Mouse (Mus musculus) right cerebral cortex, adult 2 months (tissue): ENCODE measurements around the gene Strada.
"Not testable (repeated sequence)": the region's sequence is repeated elsewhere in the genome, so short reads cannot be mapped to it uniquely, and the experiment has no call there.

Experiments
- DNase-seq, 2 experiments: peaks; one replicate each; pipeline ENCODE4 v3.0.0; 2021 to 2022; ENCODE audit warnings: low spot score in 2 of 2

Strada gene

GRCm38 (mm10) chr11:106156257-106156656 lies 45.7 kb downstream of the Strada start:
- DNase-seq = no peak

- DNase-seq = no peak
Measured at GRCm38 (mm10) chr11:106155761-106156160, 46.2 kb downstream of the Strada start.

- DNase-seq = no peak
Measured at GRCm38 (mm10) chr11:106154770-106155169, 47.2 kb downstream of the Strada start.

GRCm38 (mm10) chr11:106154091-106154490 lies 47.9 kb downstream of the Strada start:
- no peak for DNase-seq

- DNase-seq = peak; percentile 68
Measured at GRCm38 (mm10) chr11:106152132-106152531, 49.8 kb downstream of the Strada start.

- DNase-seq = no peak
Measured at GRCm38 (mm10) chr11:106151219-106151618, 50.7 kb downstream of the Strada start.

GRCm38 (mm10) chr11:106134580-106135528 lies 67.1 kb downstream of the Strada start:
- DNase-seq = peak in 1 of 2 experiments; percentile 23

GRCm38 (mm10) chr11:106132516-106132915 lies 69.5 kb downstream of the Strada start:
- DNase-seq = no peak

GRCm38 (mm10) chr11:106129477-106129876 lies 72.5 kb downstream of the Strada start:
- DNase-seq = no peak

GRCm38 (mm10) chr11:106126727-106127373 lies 75.1 kb downstream of the Strada start:
- not testable (repeated sequence) for DNase-seq

GRCm38 (mm10) chr11:106125827-106126226 lies 76.1 kb downstream of the Strada start:
- no peak for DNase-seq

GRCm38 (mm10) chr11:106124784-106125183 lies 77.2 kb downstream of the Strada start:
- no peak for DNase-seq

- no peak for DNase-seq
Measured at GRCm38 (mm10) chr11:106122736-106123135, 79.2 kb downstream of the Strada start.

- DNase-seq = no peak
Measured at GRCm38 (mm10) chr11:106122221-106122620, 79.7 kb downstream of the Strada start.
